Mouse (Mus musculus): ENCODE results near the gene Plb1. TPM values are rescaled to one million over a fixed set of nuclear protein-coding genes. Genes with fewer than 3 reads are reported as not detected.

The Plb1 gene
- polyA plus RNA-seq, 1 experiment from 2014 or later: 0.15 TPM

DNA sequence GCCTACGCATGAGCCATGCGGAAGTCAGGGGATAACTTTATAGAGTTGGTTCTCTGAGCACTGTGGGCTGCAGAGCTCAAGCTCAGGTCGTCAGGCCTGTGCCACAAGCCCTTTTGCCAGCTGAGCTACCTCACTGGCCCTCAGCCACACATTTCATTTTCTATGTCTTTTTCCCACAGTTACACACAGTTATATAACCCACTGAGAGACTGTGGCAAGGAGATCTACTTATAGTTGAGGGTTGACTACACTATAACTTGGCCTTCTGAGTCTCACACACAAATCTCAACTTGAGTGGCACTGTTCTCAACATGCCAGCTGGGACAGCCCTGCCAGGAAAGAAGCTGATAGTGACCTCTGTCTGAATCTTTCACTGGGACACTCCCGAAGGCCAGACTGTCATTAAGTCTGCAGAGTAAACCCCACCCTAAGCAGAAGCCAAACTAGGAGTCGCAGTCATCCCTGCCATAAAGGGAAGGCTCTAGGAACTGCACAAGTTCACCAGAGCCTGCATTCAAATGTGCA, 182.0 kb downstream of the Plb1 start:
- Histone ChIP-seq H3K4me1 (ENCODE audit: control insufficient read depth, insufficient read depth, low read length) (no peaks in the 10 kb centered on the region), H3K9ac (ENCODE audit: low read length) (no peak overlapping the region), H3K4me2 (ENCODE audit: low read depth) (no peak overlapping the region), H3K9me3 (ENCODE audit: control insufficient read depth, low read length) (no peaks in the 10 kb centered on the region), H3K36me3 (ENCODE audit: control insufficient read depth, insufficient read depth, low read length) (no peaks in the 10 kb centered on the region), H3K27me3 (ENCODE audit: control insufficient read depth, insufficient read depth, low read length) (no peaks in the 10 kb centered on the region), H3K27ac (ENCODE audit: low read depth, low read length) (no peak overlapping the region), H3K4me3 (ENCODE audit: low read depth, low read length) (no peak overlapping the region)
- ATAC-seq (ENCODE audit: insufficient read depth, low FRiP score, low TSS enrichment) (no peak), DNase-seq (ENCODE audit: low spot score) (no peak)
- 70% methylated on average over 5 of the region's 5 CpGs for WGBS

DNA sequence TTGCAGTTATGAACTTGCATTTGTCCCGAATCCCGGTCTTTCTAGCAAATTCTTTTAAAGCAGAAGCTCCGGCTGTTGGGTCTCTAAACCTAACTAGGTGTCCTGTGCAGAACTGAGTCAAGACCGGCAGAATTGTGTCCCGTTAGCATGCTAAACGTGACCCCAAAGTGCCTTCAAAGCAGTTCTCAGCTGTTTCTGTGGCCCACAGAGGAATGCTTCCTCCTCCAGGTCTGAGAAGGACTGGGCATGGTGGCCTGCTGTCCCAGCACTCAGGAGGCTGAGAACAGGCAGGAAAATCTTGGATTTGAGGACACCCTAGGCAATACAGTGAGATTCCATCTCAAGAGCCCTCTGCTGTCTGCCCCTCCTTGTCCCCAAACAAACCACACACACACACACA, 183.0 kb downstream of the Plb1 start:
- no peak overlapping the region for H3K4me3 ChIP-seq (ENCODE audit: low read depth, low read length)
- H3K27me3 ChIP-seq (ENCODE audit: control insufficient read depth, insufficient read depth, low read length): no peaks in the 10 kb centered on the region
- H3K4me1 ChIP-seq (ENCODE audit: control insufficient read depth, insufficient read depth, low read length): no peaks in the 10 kb centered on the region
- H3K4me2 ChIP-seq (ENCODE audit: low read depth): no peak overlapping the region
- 88% methylated on average over 6 of the region's 6 CpGs for WGBS
- H3K27ac ChIP-seq (ENCODE audit: low read depth, low read length): no peak overlapping the region
- no peak overlapping the region for H3K9ac ChIP-seq (ENCODE audit: low read length)
- H3K36me3 ChIP-seq (ENCODE audit: control insufficient read depth, insufficient read depth, low read length): no peaks in the 10 kb centered on the region
- ATAC-seq (ENCODE audit: insufficient read depth, low FRiP score, low TSS enrichment): no peak
- DNase-seq (ENCODE audit: low spot score): no peak
- H3K9me3 ChIP-seq (ENCODE audit: control insufficient read depth, low read length): no peaks in the 10 kb centered on the region

Other genes with a start within 250 kb of the Plb1 start
- gene Fosl2, start 96.9 kb upstream of the Plb1 start, polyA plus RNA-seq (2014; fragmentation: Nextera tagmentation; extraction: Ambion mirVana): 0.48 and 0.96 TPM in 2 replicates
- 236 and 242 TPM in 2 replicates for gene Ppp1cb, start 226.1 kb downstream of the Plb1 start, polyA plus RNA-seq (2014; fragmentation: Nextera tagmentation; extraction: Ambion mirVana)